Mouse (Mus musculus): ENCODE results near the gene Klhl6.
"Not testable (repeated sequence)": the region's sequence is repeated elsewhere in the genome, so short reads cannot be mapped to it uniquely, and the experiment has no call there.

Gene Klhl6

DNA sequence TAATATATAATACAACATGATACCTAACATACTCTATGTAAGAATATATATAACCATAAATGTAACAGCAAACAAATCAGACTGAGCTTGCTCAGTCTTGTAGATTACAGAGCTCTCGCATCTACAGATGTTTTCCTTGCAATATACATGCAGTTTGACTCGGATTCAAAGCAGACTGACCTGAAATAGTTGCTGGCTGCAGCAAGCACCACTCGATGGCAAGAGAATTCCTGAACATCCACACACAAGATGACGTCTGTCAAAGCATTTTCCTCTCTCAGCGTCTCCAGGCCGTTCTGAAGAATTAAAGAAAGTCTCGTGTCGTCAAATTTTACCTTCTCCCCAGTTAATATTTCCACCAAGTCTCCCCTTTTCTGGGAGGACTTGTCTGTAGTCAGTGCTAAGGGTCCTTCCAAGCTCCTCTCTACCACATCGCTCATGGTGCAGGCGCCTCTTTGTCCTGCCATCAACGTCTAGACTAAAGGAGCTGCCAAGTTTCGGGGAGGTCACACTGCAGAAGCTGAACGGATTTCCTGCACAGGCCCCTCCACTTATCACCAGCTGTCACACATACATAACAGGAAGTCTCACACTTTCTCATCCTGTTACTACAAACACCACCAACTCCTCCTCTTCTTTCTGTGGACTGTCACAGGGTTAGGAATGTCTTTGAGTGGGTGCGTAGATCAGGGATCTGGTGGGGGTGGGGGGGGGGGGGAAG, at the start of gene Klhl6:
TSS of gene Klhl6 (minus strand) at position 501 of the 721 bp plus-strand sequence.
- in situ Hi-C loops (cut with MboI, MseI): loop anchor here in 1 of 2 experiments (25.0 kb wide), 1 partner anchor 1570 kb away; no protein-coding TSS in a partner anchor

DNA sequence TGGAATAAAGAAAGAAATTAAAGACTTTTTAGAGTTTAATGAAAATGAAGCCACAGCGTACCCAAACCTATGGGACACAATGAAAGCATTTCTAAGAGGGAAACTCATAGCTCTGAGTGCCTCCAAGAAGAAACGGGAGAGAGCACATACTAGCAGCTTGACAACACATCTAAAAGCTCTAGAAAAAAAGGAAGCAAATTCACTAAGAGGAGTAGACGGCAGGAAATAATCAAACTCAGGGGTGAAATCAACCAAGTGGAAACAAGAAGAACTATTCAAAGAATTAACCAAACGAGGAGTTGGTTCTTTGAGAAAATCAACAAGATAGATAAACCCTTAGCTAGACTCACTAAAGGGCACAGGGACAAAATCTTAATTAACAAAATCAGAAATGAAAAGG, 44.4 kb upstream of the Klhl6 start:
- in situ Hi-C loops (cut with MboI, MseI): not testable (repeated sequence)

DNA sequence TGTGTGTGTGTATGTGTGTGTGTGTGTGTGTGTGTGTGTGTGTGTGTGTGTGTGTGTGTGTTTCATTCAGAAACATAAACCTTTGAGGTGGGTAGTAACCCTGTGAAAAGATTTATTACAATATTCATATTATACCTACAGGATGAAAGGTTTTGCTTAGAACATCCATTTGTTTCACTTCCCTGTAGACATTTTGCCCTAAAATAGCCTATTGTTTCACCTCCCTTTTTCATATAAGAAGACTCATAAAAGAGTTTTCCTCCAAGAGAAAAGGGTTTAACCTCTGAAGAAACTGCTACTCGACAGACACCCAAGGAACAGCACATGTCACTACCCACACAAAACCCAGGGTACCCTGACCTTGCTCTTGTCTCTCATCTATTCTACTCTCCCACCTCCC, 40.0 kb upstream of the Klhl6 start:
- in situ Hi-C loops (cut with MboI, MseI): no loop called here

DNA sequence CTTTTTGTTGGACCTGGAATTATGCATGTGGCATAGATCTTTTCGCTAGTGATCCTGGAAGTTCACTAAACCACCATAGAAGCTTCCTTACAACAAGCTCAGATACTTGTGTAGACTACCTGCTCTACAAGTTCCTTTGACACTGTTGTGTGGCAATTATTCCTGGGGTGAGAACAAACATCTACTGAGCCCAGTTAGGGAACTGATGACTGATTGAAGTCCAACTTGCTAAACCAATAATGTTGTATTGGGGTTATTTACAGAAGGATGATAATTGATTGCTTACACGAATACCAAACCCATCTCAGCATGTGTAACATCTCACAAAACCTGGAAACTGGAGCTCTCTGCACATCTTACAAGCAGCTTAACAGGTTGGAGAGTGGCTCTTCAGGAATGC, 39.0 kb upstream of the Klhl6 start:
- in situ Hi-C loops (cut with MboI, MseI): no loop called here

DNA sequence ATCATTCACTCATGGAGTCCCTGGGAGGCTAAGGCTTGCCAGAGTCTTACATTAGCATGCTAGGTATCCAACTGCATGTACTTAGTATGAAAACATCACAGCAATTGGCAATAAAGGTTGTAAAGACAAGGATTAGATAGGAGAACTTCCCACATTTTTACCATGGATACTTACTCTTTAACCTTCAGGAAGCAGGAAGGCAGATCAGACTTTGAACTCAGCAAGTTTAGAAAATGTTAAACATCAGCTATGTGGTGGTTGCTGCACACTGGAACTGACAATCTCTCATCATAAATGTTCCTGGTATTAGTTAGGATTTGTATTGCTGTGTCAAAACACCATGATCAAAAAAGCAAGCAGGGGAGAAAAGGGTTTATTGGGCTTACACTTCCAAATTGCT, 29.8 kb upstream of the Klhl6 start:
- in situ Hi-C loops (cut with MboI, MseI): no loop called here

DNA sequence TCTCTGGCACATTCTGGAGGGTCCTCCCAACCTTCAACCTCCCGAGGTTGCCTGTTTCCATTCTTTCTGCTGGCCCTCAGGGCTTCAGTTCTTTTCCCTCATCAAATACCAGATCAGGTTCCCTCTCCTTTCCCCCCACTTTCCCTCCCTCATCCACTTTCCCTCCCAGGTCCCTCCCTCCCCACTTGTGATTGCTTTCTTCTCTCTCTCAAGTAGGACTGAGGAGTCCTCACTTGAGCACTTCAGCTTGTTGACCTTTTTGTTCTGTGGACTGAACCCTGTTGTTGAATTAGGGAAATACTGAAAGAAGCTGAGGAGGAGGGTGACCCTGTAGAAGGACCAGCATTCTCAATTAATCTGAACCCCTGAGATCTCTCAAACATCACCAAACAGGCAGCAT, 23.2 kb upstream of the Klhl6 start:
- in situ Hi-C loops (cut with MboI, MseI): no loop called here

DNA sequence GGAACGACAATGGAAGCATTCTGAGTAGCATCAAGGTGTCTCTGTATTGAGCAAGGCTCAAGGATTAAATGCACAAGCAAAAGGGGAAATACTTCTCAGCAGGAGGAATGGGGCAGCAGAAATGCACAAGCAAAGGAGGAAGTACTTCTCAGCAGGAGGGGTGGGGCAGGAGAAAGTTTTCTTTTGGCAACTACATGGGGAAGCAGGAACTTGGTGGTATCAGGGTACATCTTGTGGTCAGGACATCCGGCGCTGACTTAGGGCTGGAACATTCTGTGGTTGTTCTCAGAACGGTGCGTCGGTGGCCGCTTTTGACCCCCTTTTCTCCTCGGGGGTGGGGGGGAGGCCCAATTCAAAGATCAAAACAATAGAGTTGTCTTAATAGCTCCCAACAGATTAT, 17.4 kb upstream of the Klhl6 start:
- in situ Hi-C loops (cut with MboI, MseI): loop anchor here in 1 of 2 experiments (5.0 kb wide), 1 partner anchor 53 kb away; no protein-coding TSS in a partner anchor

DNA sequence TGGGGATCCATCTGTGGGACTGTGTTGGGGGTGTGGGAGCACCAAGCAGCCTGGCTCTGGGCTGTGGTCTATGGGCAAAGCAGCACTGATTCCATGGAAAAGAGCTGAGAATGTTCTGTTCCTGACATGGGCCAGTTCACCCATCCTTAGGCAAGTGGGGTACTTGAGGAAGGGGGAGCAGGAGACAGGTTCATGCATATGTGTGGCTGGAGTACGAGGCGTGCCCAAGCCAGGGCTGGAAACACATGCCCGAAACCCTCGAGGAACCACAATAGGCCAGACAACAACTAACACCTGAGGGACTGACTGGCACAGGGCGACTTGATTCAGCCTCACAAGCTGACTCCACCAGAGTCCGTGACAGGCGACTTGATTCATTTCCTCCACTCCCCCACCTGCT, 14.8 kb upstream of the Klhl6 start:
- in situ Hi-C loops (cut with MboI, MseI): loop anchor here (5.0 to 25.0 kb wide), 2 partner anchors 95 to 1585 kb away; no protein-coding TSS in a partner anchor

DNA sequence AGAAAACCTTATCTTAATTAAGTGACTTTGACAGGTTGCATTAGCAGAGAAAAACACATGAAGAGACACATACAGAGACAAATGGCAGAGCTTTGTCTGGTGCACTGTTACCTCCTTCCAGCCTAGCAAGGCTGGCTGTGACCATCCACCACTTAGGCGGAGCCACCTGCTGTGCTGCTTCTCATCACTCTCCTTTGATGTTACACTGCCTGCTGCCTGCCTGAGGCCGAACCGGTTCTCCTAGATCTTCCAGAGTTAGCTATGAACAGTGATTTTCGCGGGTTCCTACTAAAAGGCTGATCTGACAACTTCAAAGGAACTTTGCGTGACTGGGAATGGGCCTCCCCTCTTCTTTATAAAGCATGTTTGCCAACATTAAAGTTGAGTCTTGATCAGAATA, 14.1 kb upstream of the Klhl6 start:
- in situ Hi-C loops (cut with MboI, MseI): loop anchor here (5.0 to 25.0 kb wide), 2 partner anchors 95 to 1585 kb away; no protein-coding TSS in a partner anchor

DNA sequence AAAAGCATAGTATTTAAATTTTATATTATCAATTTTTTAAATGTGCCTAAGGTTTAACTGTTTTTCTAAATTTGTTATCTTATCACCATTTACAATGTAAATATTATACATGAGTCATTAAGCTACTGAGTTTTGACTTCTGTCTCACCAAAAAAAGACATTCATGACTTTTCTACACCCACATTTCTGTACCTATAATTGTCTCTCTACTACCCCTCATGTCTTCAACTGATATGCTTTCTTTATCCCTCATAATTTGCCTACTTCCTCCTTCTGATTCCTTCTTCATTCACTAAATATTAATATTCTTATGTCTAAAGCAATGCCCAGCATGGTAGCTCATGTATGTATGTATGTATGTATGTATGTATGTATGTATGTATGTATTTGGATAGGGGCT, 13.0 kb upstream of the Klhl6 start:
- in situ Hi-C loops (cut with MboI, MseI): loop anchor here (5.0 to 25.0 kb wide), 2 partner anchors 96 to 1584 kb away; no protein-coding TSS in a partner anchor

DNA sequence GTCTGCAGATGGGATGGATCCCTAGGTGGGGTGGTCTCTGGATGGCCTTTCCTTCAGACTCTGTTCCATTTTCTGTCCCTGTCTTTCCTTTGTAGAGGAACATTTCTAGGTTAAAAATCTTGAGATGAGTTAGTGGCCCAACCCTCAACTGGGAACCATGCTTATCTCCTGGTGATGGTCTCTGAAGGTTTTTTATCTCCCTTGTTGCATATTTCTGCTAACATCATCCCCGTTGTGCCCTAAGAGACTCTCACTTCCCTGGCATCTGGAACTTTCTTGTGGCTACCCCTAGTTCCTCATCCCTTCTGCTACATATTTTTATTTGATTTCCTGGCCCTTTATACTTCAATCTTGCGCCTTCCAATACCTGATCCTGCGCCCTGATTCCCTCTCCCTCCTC, 10.4 kb upstream of the Klhl6 start:
- in situ Hi-C loops (cut with MboI, MseI): loop anchor here in 1 of 2 experiments (25.0 kb wide), 1 partner anchor 1581 kb away; no protein-coding TSS in a partner anchor

DNA sequence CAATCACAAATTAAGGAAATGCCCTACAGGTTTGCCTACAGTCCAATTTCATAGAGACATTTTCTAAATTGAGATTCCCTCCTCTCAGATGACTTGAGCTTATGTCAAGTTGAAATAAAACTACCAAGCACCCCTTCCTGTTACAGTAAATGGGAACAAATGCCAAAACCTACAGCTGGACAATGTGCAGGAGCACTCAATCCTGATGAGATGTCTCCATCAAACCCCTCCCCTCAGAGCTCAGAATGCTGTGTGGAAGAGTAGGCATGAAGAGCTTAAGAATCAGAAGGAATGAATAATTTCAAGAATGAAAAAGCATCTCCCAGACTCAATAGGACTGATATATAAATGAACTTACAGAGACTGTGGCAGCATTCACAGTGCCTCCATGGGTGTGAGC, 7.7 kb upstream of the Klhl6 start:
- in situ Hi-C loops (cut with MboI, MseI): loop anchor here in 1 of 2 experiments (25.0 kb wide), 1 partner anchor 1578 kb away; no protein-coding TSS in a partner anchor

DNA sequence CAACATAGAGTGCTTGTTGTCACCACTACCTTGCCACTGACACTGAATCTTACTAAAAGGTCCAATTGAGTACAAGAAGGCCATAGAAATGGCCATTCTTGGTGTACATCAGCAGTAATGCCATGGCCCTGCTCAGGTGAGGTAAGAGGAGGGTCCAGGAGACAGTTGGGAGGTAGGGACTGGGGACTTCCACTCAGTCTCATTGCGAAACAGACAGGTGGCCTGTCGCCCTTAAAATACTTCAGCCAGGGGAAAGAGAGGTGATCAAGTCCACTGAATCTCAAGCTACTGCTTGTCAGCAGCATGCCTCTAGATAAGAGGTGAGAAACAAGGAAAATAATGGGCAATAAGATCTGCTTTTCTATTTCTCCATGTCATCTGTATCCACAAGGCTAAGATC, 4.8 kb upstream of the Klhl6 start:
- in situ Hi-C loops (cut with MboI, MseI): loop anchor here in 1 of 2 experiments (25.0 kb wide), 1 partner anchor 1575 kb away; no protein-coding TSS in a partner anchor

DNA sequence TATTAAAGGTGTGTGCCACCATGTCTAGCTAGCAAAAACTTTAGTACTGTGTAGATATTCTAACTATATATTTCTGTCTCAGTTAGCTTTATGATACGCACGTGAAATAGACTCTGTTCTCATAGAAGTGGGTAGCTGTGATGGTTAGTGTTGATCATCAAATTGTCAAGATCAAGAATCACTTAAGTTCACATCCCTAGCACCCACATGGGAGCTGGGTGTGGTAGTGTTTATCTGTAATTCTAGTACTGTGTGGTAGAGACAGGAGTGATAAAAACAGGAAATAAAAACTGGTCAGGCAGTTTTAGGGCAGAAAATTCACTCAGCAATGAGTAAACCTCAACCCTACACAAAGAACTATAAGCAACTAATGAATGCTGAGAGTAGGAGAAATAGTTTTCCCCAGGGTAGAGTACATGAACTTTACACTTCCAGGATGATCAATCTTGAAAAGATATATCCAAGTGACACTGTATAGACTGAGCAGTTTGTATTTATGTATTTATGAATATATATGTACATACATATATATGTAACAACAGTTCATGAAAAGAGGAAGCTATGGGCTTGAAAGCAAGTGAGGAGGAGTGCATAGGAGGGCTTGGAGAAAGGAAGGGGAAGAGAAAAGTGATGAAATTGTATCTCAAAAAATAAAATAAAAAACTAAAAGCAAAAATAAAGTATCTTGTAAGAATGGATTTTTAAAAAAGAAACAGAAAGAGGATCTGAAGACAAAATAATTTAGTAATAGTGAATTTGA, 2.2 kb upstream of the Klhl6 start:
- in situ Hi-C loops (cut with MboI, MseI): loop anchor here in 1 of 2 experiments (25.0 kb wide), 1 partner anchor 1573 kb away; no protein-coding TSS in a partner anchor

DNA sequence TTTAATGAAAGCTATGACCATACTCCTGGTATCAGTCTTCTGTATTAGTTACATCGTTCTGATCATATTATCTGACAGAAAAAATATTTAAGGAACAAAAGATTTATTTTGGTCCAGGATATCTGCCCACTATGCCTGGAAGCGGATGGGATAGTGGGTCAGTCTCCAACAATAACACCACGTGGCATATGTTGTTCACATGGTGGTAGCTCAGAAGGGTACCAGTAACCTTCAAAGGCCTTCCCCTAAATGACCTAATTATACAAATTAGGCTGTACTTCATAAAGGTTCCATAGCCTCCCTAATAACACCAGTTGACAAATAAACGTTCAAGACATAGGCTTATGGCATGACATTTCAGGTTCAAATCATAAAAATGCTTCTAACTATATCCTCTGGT, 722 bp upstream of the Klhl6 start:
- in situ Hi-C loops (cut with MboI, MseI): loop anchor here in 1 of 2 experiments (25.0 kb wide), 1 partner anchor 1571 kb away; no protein-coding TSS in a partner anchor

DNA sequence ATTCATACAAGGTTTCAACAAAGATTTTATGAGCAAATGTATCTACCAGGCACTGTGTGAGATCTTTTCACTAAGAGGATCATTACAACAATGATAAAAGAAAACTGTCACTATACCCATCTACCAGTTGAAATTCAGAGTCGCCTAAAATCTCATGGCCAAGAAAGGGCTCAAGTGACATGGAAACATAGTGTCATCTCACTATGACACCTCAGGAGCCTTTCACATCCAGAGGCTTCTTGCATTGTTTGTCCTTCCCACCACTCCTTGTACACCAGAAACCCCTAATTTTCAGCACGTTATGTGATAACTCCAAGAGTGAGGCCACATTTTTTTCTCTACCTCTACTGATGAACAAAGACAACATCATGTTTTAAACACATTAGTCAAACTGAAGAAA, 1.2 kb downstream of the Klhl6 start:
- in situ Hi-C loops (cut with MboI, MseI): loop anchor here in 1 of 2 experiments (25.0 kb wide), 1 partner anchor 1569 kb away; no protein-coding TSS in a partner anchor

DNA sequence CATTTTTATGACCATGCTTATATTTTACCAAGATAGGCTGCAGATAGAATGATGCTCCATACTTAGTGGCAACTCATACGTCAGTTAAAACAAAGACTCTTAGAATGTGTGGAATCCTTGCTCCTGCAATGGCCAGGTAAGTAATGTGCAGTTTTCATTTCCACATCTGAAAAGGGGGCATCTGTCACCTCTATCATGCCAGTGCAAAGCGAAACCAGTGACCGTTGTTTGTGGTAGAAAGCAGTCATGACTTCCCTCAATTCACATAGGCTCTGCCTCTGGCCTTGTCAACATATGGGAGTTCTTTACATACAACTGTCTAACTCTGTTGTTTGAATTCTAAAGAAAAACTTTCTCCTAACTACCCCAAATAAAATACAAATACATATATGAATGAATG, 1.8 kb downstream of the Klhl6 start:
- in situ Hi-C loops (cut with MboI, MseI): loop anchor here in 1 of 2 experiments (25.0 kb wide), 1 partner anchor 1569 kb away; no protein-coding TSS in a partner anchor

DNA sequence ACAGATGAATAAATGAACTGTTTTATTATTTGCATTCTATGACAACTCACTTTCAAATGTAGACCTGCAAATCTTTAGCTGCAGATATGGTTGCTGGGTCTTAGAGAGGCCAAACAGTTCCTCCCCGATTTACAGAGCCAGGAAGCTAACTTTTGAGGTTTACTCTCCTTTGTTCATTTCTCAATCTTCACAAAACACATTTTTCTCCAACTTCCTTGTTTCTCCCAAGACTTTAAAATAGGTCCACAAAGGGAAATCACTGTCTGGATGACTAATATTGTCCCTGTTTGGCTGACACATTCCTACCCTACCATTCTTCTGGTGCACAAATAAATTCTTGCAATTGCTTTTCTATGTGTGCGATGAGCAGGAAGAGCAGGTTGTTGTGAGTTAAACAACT, 3.1 kb downstream of the Klhl6 start:
- in situ Hi-C loops (cut with MboI, MseI): loop anchor here (10.0 to 25.0 kb wide), 2 partner anchors 1095 to 1567 kb away; no protein-coding TSS in a partner anchor

DNA sequence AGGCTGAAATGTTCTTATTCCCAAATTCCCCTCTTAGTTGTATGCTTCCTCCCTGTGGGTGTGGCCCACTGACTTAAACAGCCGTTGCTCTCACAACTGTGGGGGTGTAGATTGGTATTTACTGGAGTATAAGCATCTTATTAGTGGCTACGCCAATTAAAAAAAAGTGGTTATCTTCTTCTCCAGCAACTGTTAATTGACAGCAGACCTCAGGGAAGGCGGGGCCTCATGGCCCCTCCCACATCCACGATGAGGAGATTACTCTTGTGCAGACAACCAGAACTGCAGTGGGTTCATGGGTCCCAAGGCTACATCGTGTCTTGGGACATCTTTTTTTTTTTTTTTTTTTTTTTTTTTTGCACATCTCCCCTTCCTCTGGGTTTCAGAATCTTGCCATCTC, 5.6 kb downstream of the Klhl6 start:
- in situ Hi-C loops (cut with MboI, MseI): loop anchor here (10.0 to 25.0 kb wide), 2 partner anchors 1092 to 1565 kb away; no protein-coding TSS in a partner anchor

DNA sequence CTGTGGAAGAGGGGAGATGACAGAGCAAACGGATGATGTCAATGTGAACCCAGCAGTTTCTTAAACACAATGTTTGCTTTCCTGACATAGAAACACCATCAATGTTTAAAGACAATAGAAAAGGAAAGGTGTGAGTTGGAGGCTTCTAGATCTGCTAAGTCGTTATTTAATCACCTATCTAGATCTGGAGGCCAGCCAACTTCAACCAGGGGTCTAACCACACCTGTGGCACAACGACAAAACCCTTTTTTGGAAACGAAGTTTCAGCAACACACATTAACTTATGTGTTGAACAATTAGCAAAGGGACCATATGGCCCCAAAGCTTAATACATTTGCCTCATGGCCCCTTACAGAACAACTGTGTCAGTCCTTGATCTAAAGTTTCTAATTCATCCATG, 6.0 kb downstream of the Klhl6 start:
- in situ Hi-C loops (cut with MboI, MseI): loop anchor here (10.0 to 25.0 kb wide), 2 partner anchors 1092 to 1565 kb away; no protein-coding TSS in a partner anchor

DNA sequence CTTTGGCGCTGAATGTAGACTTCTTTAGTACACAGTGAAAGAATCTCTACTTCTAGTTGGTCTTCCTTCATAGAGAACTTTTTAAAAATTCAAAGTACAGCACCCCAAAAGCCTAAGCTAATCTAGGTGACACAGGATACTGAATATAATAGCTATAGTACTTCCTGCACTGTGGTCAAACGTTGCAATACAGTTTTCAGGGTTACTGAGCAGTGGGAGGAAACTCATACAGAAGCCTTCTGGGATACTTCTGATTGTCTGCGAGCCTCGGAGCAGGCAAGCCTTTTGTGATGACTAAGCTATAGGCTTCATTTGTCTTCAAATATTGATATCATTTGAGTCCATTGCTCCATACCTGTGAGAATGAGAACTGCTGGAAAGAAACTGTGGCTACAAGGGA, 7.4 kb downstream of the Klhl6 start:
- in situ Hi-C loops (cut with MboI, MseI): loop anchor here (10.0 to 25.0 kb wide), 2 partner anchors 1091 to 1563 kb away; no protein-coding TSS in a partner anchor
